In the genomic region with DNA sequence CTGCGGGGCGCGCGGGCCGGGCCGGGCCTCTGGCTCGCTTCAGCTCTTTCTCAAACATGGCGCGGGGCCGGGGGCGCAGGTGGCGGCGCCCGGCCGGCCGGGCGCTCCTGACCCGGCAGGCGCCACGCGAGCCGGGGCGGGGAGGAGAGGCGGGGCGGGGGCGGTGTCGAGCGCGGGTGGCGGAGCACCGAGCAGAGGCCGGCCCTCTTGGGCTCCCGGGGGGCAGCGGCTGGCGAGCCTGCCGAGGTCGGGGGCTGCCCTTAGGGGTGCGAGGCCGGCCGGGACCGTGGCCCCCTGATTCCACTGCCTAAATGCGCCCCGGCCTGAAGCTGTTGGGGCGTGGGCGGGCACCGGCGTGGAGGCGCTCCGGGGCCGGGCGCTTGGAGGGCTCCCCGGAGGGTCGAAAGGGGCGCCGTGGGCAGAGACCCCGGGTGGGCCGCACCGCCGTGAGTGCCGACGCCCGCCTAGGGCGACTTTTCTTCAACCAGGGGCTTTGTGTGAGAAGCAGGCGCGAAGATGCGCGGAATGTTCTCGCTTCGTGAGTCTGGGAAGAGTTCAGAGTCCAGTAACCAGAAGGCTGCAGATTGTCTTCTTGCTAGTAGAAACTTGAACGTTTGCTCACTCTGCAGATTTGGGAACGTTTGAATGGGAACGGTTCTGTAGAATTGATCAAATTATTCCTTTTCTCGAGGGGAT, we compare ENCODE assay signal across 8 mouse cellular contexts. TPM values are rescaled to one million over a fixed set of nuclear protein-coding genes. Genes with fewer than 3 reads are reported as not detected.
DNase-seq lines count a peak whose midpoint lies in the region; ATAC-seq and TF ChIP-seq lines count a peak whose summit lies in the region.

No protein-coding gene starts in this region.

- peak overlapping the region; percentile 91 for H3K4me3 ChIP-seq in liver, adult 2 months (ENCODE audit: insufficient read depth, low read depth, low read length)
- peak overlapping the region; percentile 79 for H3K4me3 ChIP-seq in midbrain, embryonic 16.5 days (ENCODE audit: low read depth, low read length)

- H3K27ac ChIP-seq in liver, adult 2 months (replicated peaks; ENCODE audit: insufficient read depth, low read depth, low read length) = peak overlapping the region; percentile 85
- H3K27ac ChIP-seq in midbrain, embryonic 16.5 days (ENCODE audit: low read length) = peak overlapping the region; percentile 87

- H3K9ac ChIP-seq in liver, adult 2 months (ENCODE audit: low read depth, low read length) = peak overlapping the region; percentile 99
- H3K9ac ChIP-seq in midbrain, embryonic 16.5 days (ENCODE audit: low read depth, low read length) = peak overlapping the region; percentile 90

- no peaks in the 10 kb centered on the region for H3K9me3 ChIP-seq in midbrain, embryonic 16.5 days (replicated peaks; ENCODE audit: control insufficient read depth, low read length, poor library complexity, severe bottlenecking)

- no peaks in the 10 kb centered on the region for H3K36me3 ChIP-seq in liver, adult 2 months (ENCODE audit: control insufficient read depth, insufficient read depth, low read length)
- no peaks in the 10 kb centered on the region for H3K36me3 ChIP-seq in midbrain, embryonic 16.5 days (ENCODE audit: control insufficient read depth, insufficient read depth, low read length)

- DNase-seq in thymus, postnatal 0 days (ENCODE audit: low spot score) = peak; percentile 37
- no peak for DNase-seq in thymus, postnatal 4 days
- peak; percentile 37 to 61 for DNase-seq in cerebellum, postnatal 14 days
- peak; percentile 81 for DNase-seq in gastrocnemius, postnatal 25 days
- peak; percentile 45 for DNase-seq in kidney, adult 11 months
- DNase-seq in liver, adult 2 months (ENCODE audit: extremely low read depth, low read depth, low spot score) = peak; percentile 62
- peak; percentile 43 to 44 for DNase-seq in thymus, postnatal 10 days (ENCODE audit: low spot score in 2 of 2)

- peaks cover 7% of the 10 kb centered on the region; the same call in 1 of the 2 replicates for H3K79me2 ChIP-seq in liver, adult 2 months (ENCODE audit: control insufficient read depth, insufficient read depth, low read length)

- H3K4me2 ChIP-seq in midbrain, embryonic 16.5 days (ENCODE audit: low read length) = peak overlapping the region; percentile 96

- under 1% methylated on average over 70 of the region's 73 CpGs for WGBS in liver, adult 2 months
- WGBS in midbrain, embryonic 16.5 days = 0% methylated on average over 36 of the region's 73 CpGs

- no peaks in the 10 kb centered on the region for H3K27me3 ChIP-seq in liver, adult 2 months (ENCODE audit: control insufficient read depth, insufficient read depth, low read length)
- H3K27me3 ChIP-seq in midbrain, embryonic 16.5 days (ENCODE audit: control insufficient read depth, insufficient read depth, low read depth, low read length) = no peaks in the 10 kb centered on the region

- no peak for TF ChIP-seq CTCF in liver, adult 2 months (IDR thresholded peaks at IDR 0.05; ENCODE audit: low read depth, low read length)

- TF ChIP-seq POLR2A in liver, adult 2 months (IDR thresholded peaks at IDR 0.05; ENCODE audit: extremely low read depth, insufficient read depth, low read length) = no peak

- ATAC-seq in midbrain, embryonic 16.5 days = peak; percentile 69

- H3K4me1 ChIP-seq in liver, adult 2 months (ENCODE audit: control insufficient read depth, insufficient read depth, low read length) = peaks cover 13% of the 10 kb centered on the region; the same call in 1 of the 2 replicates
- peaks cover 27% of the 10 kb centered on the region for H3K4me1 ChIP-seq in midbrain, embryonic 16.5 days (ENCODE audit: control insufficient read depth, insufficient read depth, low read length)

RNA-seq across cellular contexts. Expression of gene Tgfbr1, which starts 0.5 kb away (rescaled TPM):
- polyA plus RNA-seq in thymus, postnatal 0 days (2015; fragmentation: Nextera tagmentation; extraction: Ambion mirVana) = 25.7 and 26.6 TPM in 2 replicates
- total RNA-seq in gastrocnemius, postnatal 25 days (2021) = 10 to 100 TPM; 16.7 to 18.5 TPM
- total RNA-seq in liver, adult 2 months (2014; rRNA removed) = 15.4 and 15.9 TPM in 2 replicates
- polyA plus RNA-seq in liver, adult 2 months (2012; rRNA removed) = 3.2 and 3.9 TPM in 2 replicates
- 30.2 and 37.8 TPM in 2 replicates for polyA plus RNA-seq in midbrain, embryonic 16.5 days (2015; fragmentation: Nextera tagmentation; extraction: Ambion mirVana)
